Mouse (Mus musculus): Measurements from ENCODE around the gene Loxl3.

GRCm38 (mm10) chr6:82998326-82998725 is 35.6 kb upstream of the Loxl3 start:
- TF ChIP-seq CTCF (conservative IDR thresholded peaks at IDR 0.05; ENCODE audit: low read length) (no peak), POU5F1 (IDR thresholded peaks at IDR 0.05; ENCODE audit: borderline replicate concordance, low read length) (no peak), NANOG (IDR thresholded peaks at IDR 0.05; ENCODE audit: borderline replicate concordance, low read length) (no peak)

Measured in E14TG2a.4 (cell line).